Mouse (Mus musculus): ENCODE results near the gene Atp6v0b. TPM values are rescaled to one million over a fixed set of nuclear protein-coding genes. Genes with fewer than 3 reads are reported as not detected.

Atp6v0b gene
- polyA plus RNA-seq, 1 experiment: 493 TPM

DNA sequence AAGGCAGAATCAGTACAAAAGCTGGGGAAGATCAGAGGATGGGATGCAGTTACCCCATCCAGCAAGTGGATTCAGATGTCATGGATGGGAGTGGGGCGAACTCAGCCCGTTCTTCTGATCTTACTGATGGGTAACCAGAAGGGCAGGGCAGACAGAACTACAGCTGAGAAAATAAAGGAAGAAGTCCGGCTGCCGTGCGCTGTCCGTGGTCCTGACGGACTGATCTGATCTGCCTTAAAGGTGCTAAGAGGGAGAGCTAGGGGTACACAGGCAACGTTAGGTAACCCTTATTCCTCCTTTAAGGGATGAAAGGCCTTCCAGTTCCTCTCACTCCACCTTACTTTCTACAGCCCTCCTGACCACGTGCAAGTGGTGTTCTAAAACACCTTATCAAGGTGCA lies 6.2 kb upstream of the Atp6v0b start:
- no peak for TF ChIP-seq FLI1 (IDR thresholded peaks at IDR 0.05; ENCODE audit: low read length)
- TF ChIP-seq GATA1 (IDR thresholded peaks at IDR 0.05; ENCODE audit: borderline replicate concordance, low read length): no peak
- no peaks in the 10 kb centered on the region for H3K27me3 ChIP-seq (replicated peaks)
- H3K4me3 ChIP-seq (replicated peaks): no peak overlapping the region
- no peaks in the 10 kb centered on the region for H3K9me3 ChIP-seq
- peaks cover 26% of the 10 kb centered on the region for H3K4me1 ChIP-seq
- H3K36me3 ChIP-seq (replicated peaks; ENCODE audit: low read length): peaks cover 71% of the 10 kb centered on the region

DNA sequence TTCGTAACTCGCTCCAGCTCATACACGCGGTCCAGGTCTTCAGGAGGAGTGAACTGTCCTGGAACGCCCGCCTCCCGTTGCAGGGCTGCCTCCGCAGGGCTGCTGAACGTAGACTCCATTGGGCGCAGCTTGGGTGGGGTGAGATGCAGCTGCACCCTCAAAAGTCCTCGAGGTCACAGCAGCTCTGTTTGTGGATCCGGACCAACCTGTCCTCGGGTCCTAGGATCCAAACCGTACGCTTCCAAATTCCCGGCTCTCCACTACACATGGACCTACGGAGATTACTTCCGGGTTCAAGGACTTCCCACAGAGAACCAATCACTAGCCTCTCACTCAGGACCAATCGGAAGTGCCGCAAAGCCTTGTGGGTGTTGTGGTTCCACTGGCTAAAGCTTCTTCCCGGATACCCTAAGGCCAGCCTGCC lies 4.6 kb upstream of the Atp6v0b start, which contains the start of gene Dph2:
Gene Dph2 (minus strand): TSS at position 295 of the 424 bp plus-strand sequence.
- Histone ChIP-seq H3K27me3 (replicated peaks) (no peaks in the 10 kb centered on the region), H3K36me3 (replicated peaks; ENCODE audit: low read length) (peaks cover 55% of the 10 kb centered on the region), H3K4me1 (peaks cover 31% of the 10 kb centered on the region)

DNA sequence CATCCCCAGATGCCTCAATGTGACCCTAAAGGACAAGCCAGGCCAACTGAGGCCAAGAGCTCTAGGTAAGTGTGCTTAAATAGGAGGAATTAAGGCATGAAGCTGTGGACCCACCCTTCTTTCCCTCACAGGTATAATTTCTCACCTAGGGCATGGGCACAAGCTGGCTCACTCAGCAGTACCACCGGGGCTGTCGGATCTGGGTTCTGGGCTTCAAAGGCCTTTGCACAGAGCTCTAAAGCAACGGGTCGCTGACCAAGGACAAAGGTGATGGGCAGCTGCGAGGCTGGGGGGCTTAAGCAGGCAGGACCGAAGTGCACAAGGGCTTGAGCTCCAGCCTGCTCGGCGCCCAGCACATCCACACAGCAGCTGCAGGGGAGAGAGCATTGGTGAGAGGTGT lies 3.6 kb upstream of the Atp6v0b start:
- peaks cover 50% of the 10 kb centered on the region for H3K36me3 ChIP-seq (replicated peaks; ENCODE audit: low read length)

More for the DNA sequence above, 4.6 kb upstream of the Atp6v0b start, which contains the start of gene Dph2:
- Histone ChIP-seq H3K9me3 (no peaks in the 10 kb centered on the region), H3K4me3 (replicated peaks) (peak within 1 kb of the TSS; percentile 99)
- no peak for TF ChIP-seq FLI1 (IDR thresholded peaks at IDR 0.05; ENCODE audit: low read length)

DNA sequence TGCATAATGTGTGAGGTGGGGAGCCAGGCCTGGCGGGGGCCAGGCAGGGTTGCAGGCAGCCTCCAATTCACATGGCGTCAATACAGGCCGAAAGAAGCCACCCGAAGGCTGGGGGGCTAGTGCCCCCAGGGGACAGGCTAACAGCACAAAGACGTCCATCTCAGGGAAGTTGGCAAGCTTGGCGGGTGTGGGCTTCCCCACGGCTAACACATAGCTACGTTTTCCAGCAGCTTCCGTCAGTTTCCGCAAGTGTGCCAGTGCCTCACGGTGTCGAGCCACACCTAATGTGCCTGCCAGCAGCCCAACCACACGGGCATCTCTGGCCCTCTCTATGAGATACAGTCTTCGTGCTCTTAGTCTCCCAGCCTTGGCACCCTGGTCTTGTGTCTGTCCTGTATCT lies 2.9 kb upstream of the Atp6v0b start:
- H3K4me1 ChIP-seq: peaks cover 46% of the 10 kb centered on the region
- H3K4me3 ChIP-seq (replicated peaks): no peak overlapping the region
- peaks cover 50% of the 10 kb centered on the region for H3K36me3 ChIP-seq (replicated peaks; ENCODE audit: low read length)
- no peak for TF ChIP-seq GATA1 (IDR thresholded peaks at IDR 0.05; ENCODE audit: borderline replicate concordance, low read length)
- TF ChIP-seq FLI1 (IDR thresholded peaks at IDR 0.05; ENCODE audit: low read length): no peak
- no peaks in the 10 kb centered on the region for H3K27me3 ChIP-seq (replicated peaks)
- no peaks in the 10 kb centered on the region for H3K9me3 ChIP-seq

More for the DNA sequence above, 3.6 kb upstream of the Atp6v0b start:
- TF ChIP-seq FLI1 (IDR thresholded peaks at IDR 0.05; ENCODE audit: low read length) (no peak), GATA1 (IDR thresholded peaks at IDR 0.05; ENCODE audit: borderline replicate concordance, low read length) (no peak)
- H3K4me1 ChIP-seq: peaks cover 39% of the 10 kb centered on the region
- no peaks in the 10 kb centered on the region for H3K27me3 ChIP-seq (replicated peaks)
- H3K4me3 ChIP-seq (replicated peaks): peak overlapping the region; percentile 99
- no peaks in the 10 kb centered on the region for H3K9me3 ChIP-seq

DNA sequence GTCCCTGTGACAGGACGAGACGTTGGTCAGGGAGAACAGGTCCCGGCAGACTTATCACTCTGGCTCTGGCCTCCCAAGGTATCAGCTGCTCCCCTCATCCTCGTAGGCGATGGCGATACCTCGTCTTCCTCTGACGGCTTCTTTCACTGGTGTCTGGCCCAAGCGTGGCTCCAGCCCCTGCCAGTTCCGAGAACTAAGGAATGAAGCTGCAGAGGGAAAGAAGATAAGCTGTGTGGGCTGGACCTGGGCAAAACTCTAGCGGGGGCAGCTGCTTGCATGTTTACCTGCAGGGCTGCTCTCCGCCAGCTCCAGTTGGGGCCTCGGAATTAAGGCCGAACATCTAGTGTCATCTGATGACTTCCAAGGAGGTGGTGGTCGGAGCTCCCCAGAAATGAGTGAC lies 2.3 kb upstream of the Atp6v0b start:
- H3K27me3 ChIP-seq (replicated peaks): peaks cover 1% of the 10 kb centered on the region
- TF ChIP-seq FLI1 (IDR thresholded peaks at IDR 0.05; ENCODE audit: low read length) (no peak), GATA1 (IDR thresholded peaks at IDR 0.05; ENCODE audit: borderline replicate concordance, low read length) (no peak)
- no peak overlapping the region for H3K4me3 ChIP-seq (replicated peaks)
- H3K36me3 ChIP-seq (replicated peaks; ENCODE audit: low read length): peaks cover 50% of the 10 kb centered on the region
- no peaks in the 10 kb centered on the region for H3K9me3 ChIP-seq
- peaks cover 48% of the 10 kb centered on the region for H3K4me1 ChIP-seq

DNA sequence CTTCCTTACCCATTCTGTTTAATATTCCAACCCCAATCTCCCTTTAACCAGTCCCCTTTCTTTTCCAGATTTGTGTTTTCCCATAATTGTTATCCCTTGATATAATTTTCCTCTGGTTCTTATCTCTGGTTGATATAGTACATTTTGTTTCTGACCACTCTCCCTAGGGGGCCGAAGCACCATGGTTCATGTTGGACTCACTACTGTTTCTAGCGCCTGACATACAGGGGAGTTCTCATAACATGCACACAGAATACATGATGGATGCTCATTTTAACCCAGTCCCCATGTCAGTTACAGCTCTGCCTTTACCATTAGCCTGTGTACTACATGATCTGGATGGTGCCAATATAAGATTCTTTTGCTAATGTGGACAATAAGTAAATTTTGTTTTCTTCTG lies 787 bp upstream of the Atp6v0b start:
- peaks cover 16% of the 10 kb centered on the region for H3K27me3 ChIP-seq (replicated peaks)
- peak overlapping the region; percentile 96 for H3K4me3 ChIP-seq (replicated peaks)
- TF ChIP-seq FLI1 (IDR thresholded peaks at IDR 0.05; ENCODE audit: low read length) (no peak), GATA1 (IDR thresholded peaks at IDR 0.05; ENCODE audit: borderline replicate concordance, low read length) (no peak)
- H3K9me3 ChIP-seq: no peaks in the 10 kb centered on the region
- peaks cover 48% of the 10 kb centered on the region for H3K36me3 ChIP-seq (replicated peaks; ENCODE audit: low read length)
- peaks cover 60% of the 10 kb centered on the region for H3K4me1 ChIP-seq

DNA sequence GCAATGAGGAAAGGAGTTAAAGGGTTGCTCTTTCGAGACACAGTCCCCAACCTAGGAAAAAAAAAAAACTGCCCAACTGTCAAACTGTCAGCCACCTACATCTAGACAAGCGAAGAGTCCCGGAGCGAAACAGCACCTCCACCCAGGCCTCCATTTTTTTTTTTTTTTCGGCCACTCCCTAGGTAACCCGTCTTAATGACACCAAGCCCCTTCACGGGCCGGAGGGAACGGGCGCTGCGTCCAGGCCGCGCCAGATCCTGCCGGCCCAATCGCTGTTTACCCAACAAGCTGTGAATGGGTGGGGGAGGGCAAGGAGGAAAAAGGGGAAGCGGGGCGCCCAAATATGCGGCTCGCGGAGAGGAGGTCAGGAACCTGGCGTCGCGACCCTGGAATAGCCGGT lies 489 bp downstream of the Atp6v0b start:
- peaks cover 48% of the 10 kb centered on the region for H3K36me3 ChIP-seq (replicated peaks; ENCODE audit: low read length)

DNA sequence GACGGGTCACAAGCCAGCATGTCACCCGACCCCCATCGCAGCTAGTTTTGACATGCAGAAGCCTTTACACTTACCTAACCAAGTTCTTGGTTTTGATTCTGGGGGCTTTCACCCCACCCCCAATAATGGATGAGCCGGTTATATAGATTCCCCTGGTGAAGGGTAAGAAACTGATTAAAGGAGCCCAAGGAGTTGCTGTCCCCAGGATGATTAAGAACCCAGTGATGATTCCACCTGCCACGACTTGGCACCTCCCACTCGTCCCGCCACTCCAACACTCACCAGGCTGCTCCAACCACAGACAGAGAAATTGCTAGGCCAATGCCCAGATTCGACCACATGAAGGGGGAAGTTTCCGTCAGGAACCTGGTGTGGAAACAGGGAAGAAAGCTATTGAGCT lies 1.1 kb downstream of the Atp6v0b start:
- H3K4me3 ChIP-seq (replicated peaks): peak overlapping the region; percentile 96
- H3K36me3 ChIP-seq (replicated peaks; ENCODE audit: low read length): peaks cover 48% of the 10 kb centered on the region
- peaks cover 49% of the 10 kb centered on the region for H3K4me1 ChIP-seq
- H3K9me3 ChIP-seq: no peaks in the 10 kb centered on the region
- TF ChIP-seq GATA1 (IDR thresholded peaks at IDR 0.05; ENCODE audit: borderline replicate concordance, low read length) (no peak), FLI1 (IDR thresholded peaks at IDR 0.05; ENCODE audit: low read length) (no peak)
- H3K27me3 ChIP-seq (replicated peaks): peaks cover 35% of the 10 kb centered on the region

More for the DNA sequence above, 489 bp downstream of the Atp6v0b start:
- Histone ChIP-seq H3K4me1 (peaks cover 53% of the 10 kb centered on the region), H3K27me3 (replicated peaks) (peaks cover 28% of the 10 kb centered on the region), H3K4me3 (replicated peaks) (peak overlapping the region; percentile 96), H3K9me3 (no peaks in the 10 kb centered on the region)
- TF ChIP-seq FLI1 (IDR thresholded peaks at IDR 0.05; ENCODE audit: low read length) (no peak), GATA1 (IDR thresholded peaks at IDR 0.05; ENCODE audit: borderline replicate concordance, low read length) (no peak)

DNA sequence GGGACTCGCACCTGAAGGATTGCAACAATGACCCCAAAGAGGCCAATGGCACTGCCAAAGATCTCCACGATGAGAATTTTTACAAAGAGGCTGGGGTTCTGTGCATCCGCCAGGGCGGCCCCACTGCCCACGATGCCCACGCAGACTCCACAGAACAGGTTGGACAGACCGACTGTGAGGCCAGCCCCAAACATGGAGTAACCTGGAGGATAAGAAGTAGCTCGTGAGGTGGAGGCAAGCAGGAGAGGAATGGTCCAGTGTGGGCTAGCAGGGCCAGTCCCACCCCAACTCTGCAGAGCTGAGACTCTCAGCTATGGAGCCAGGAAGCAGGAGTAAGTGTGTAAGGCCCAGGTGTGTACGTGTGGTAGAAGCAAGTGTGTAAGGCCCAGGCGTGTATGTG lies 2.0 kb downstream of the Atp6v0b start:
- H3K4me1 ChIP-seq: peaks cover 40% of the 10 kb centered on the region
- H3K27me3 ChIP-seq (replicated peaks): peaks cover 44% of the 10 kb centered on the region
- H3K4me3 ChIP-seq (replicated peaks): peak overlapping the region; percentile 59
- H3K9me3 ChIP-seq: no peaks in the 10 kb centered on the region
- TF ChIP-seq FLI1 (IDR thresholded peaks at IDR 0.05; ENCODE audit: low read length): no peak
- no peak for TF ChIP-seq GATA1 (IDR thresholded peaks at IDR 0.05; ENCODE audit: borderline replicate concordance, low read length)
- peaks cover 44% of the 10 kb centered on the region for H3K36me3 ChIP-seq (replicated peaks; ENCODE audit: low read length)

DNA sequence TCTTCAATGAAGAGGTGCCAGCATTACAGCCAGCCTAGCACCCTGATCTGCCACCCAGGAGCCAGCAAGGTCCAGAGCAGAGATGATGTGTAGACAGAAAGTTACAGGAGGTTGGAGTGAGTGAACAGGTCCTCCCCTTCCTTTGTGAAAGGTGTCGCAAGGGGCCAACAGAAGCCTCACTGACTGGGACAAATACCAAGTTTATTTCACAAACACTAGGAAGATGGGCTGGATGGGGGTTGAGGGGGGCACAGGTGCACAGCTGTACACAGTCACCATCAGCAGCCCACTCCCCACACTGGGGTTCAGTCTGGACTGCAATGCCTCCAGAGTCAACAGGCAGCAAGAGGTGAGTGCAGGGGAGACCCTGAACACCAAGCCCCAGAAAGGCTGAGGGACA lies 3.0 kb downstream of the Atp6v0b start:
- Histone ChIP-seq H3K4me3 (replicated peaks) (no peak overlapping the region), H3K36me3 (replicated peaks; ENCODE audit: low read length) (peaks cover 34% of the 10 kb centered on the region), H3K9me3 (no peaks in the 10 kb centered on the region), H3K27me3 (replicated peaks) (peaks cover 52% of the 10 kb centered on the region), H3K4me1 (peaks cover 36% of the 10 kb centered on the region)
- TF ChIP-seq GATA1 (IDR thresholded peaks at IDR 0.05; ENCODE audit: borderline replicate concordance, low read length) (no peak), FLI1 (IDR thresholded peaks at IDR 0.05; ENCODE audit: low read length) (no peak)
